Mouse (Mus musculus) inflammation-experienced regulatory T-cells, adult 6 months (primary cell): ENCODE measurements around the gene Slc35e3. TPM values are rescaled to one million over a fixed set of nuclear protein-coding genes. Genes with fewer than 3 reads are reported as not detected.
"Not testable (repeated sequence)": the region's sequence is repeated elsewhere in the genome, so short reads cannot be mapped to it uniquely, and the experiment has no call there.

Experiments used
- ATAC-seq: one replicate; pipeline ENCODE4 v1.8.0; 2017
- polyA plus RNA-seq, 3 experiments: library from polyadenylated mRNA; unstranded; fragments of 100-300 nt; shearing (Covaris generic); gene quantifications; one replicate each; pipeline ENCODE4 v1.2.1; 2017

The Slc35e3 gene
- polyA plus RNA-seq, 3 experiments from 2014 or later: 1.8 to 3.5 (median 2.8) TPM

GRCm38 (mm10) chr10:117761551-117761950, 15.4 kb upstream of the Slc35e3 start:
- no peak for ATAC-seq

GRCm38 (mm10) chr10:117760831-117761335, 14.7 kb upstream of the Slc35e3 start:
- ATAC-seq: no peak

- no peak for ATAC-seq
Measured at GRCm38 (mm10) chr10:117759844-117760630, 13.9 kb upstream of the Slc35e3 start.

- ATAC-seq: no peak
Measured at GRCm38 (mm10) chr10:117758749-117759727, 12.9 kb upstream of the Slc35e3 start.

GRCm38 (mm10) chr10:117758344-117758743, 12.2 kb upstream of the Slc35e3 start:
- ATAC-seq: not testable (repeated sequence)

- ATAC-seq: no peak
Measured at GRCm38 (mm10) chr10:117757796-117758342, 11.7 kb upstream of the Slc35e3 start.

GRCm38 (mm10) chr10:117757259-117757658, 11.1 kb upstream of the Slc35e3 start:
- ATAC-seq: no peak

GRCm38 (mm10) chr10:117756784-117757183, 10.6 kb upstream of the Slc35e3 start:
- ATAC-seq: no peak

GRCm38 (mm10) chr10:117755799-117756467, 9.8 kb upstream of the Slc35e3 start:
- no peak for ATAC-seq

- no peak for ATAC-seq
Measured at GRCm38 (mm10) chr10:117755086-117755798, 9.1 kb upstream of the Slc35e3 start.

- ATAC-seq: no peak
Measured at GRCm38 (mm10) chr10:117754609-117754940, 8.4 kb upstream of the Slc35e3 start.

GRCm38 (mm10) chr10:117753711-117754608, 7.8 kb upstream of the Slc35e3 start:
- ATAC-seq: no peak

GRCm38 (mm10) chr10:117752851-117753647, 6.9 kb upstream of the Slc35e3 start:
- no peak for ATAC-seq

- no peak for ATAC-seq
Measured at GRCm38 (mm10) chr10:117752304-117752821, 6.2 kb upstream of the Slc35e3 start.

- ATAC-seq: no peak
Measured at GRCm38 (mm10) chr10:117751744-117752143, 5.6 kb upstream of the Slc35e3 start.

- ATAC-seq: no peak
Measured at GRCm38 (mm10) chr10:117751282-117751610, 5.1 kb upstream of the Slc35e3 start.

GRCm38 (mm10) chr10:117750529-117751281, 4.5 kb upstream of the Slc35e3 start:
- ATAC-seq: no peak

- ATAC-seq: no peak
Measured at GRCm38 (mm10) chr10:117749787-117750343, 3.7 kb upstream of the Slc35e3 start.
